Mouse (Mus musculus) adrenal gland, postnatal 14 days (tissue): ENCODE measurements at regions not wholly inside any gene's neighbourhood (a gene's known extent, or its start where the extent isn't known, plus 50 kb on each side); places are given as distances from the start of the nearest gene placed in this dataset.
A peak's percentile ranks its signal among the peaks of the same experiment; 100 is the strongest.
"Not testable (repeated sequence)": the region's sequence is repeated elsewhere in the genome, so short reads cannot be mapped to it uniquely, and the experiment has no call there.

Source experiments
- DNase-seq: peaks from one replicate; pipeline ENCODE4 v3.0.0; 2021; ENCODE audit warnings: mixed read lengths

DNA sequence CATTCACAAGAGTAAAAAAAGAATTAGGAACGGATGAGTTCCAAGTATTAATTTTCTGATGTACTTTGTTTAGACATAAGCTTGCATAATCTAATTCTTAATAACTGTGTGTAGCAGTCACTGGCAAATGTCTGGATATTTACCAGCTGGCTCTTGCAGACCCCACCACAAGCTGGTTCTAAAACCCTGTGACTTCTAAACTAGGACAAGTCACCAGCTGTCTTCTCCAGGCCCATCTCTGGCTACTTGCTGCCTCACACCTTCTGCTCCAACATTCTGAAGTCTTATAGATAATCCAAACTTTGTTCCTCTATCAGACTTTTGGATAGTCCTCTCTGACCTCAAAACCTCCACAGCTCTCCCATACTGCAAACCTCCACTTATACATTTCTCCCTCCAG is 189.9 kb upstream of the Rhobtb1 start:
- DNase-seq, result no peak

DNA sequence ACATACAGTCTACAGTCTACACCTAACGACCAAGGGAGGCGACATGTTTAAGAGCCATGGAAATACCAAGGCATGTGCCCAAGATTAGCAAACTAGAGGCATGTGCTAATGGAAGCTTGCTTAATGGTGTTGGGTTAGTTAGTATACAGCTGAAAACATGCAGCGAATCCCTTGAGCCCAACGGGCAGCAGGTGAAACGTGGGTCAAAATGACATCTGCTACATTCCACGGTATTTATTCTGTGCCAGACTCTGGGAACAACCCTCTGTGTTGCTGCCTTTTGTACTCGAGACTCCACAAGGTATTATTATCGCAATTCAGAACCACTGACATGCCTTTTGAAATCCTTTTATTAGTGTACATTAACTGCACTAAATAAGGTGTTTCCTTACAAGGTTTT is 188.1 kb upstream of the Rhobtb1 start:
- no peak for DNase-seq

DNA sequence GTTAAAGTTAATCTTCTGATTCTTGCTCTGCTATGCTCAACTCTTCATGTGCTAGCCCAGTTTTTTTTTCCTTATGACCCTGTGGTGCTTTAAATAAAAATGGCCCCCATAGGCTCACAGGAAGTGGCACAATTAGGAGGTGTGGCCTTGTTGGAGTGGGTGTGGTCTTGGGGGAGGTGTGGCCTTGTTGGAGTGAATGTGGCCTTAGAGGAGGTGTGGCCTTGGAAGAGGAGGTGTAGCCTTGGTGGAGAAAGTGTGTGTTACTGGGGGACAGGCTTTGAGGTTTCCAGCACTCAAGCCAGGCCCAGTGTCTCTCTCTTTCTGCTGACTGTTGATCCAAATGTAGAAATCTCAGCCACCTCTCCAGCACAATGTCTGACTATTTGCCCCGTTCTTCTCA is 186.0 kb upstream of the Rhobtb1 start:
- no peak for DNase-seq

- DNase-seq, result no peak
Measured at GRCm38 (mm10) chr10:68967976-68968968, 183.0 kb upstream of the Rhobtb1 start.

DNA sequence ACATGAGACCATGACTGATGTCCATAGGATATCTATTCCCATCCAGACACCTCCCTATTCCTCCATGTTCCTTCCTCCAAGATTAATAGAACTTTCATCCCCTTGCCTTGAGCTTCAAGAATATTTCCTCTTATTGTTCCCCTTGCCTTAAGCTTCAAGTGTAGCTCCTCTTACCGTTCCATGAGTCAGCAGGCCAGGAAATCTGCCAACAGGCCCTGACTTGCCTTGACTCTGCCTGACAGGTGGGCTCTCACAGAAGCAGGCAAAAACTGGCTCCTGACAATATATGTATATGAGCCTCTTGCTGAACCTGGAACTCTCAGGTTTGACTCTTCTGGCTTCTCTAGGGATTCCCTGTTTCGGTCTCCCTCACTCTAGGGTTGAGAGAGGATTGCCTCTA is 180.7 kb upstream of the Rhobtb1 start:
- peak; percentile 11 for DNase-seq

DNA sequence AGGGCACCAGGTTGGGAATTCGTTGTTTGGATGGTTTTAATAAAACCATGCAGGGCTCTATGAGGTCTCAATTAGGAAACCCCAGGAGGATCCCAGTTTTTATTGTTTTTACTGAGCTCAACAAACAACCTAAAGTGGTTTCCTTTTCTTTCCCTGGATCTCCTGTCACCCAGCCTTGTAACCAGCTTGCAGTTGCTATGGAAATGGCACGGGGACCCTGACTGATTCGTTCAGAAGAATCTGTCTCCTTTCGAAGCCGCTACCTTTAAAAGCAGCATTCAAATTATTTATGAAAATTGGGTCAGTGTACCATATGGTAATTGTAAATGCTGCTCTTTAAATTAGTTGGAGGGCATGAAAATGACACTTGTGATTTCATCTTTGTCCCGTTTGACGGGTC is 176.5 kb upstream of the Rhobtb1 start:
- DNase-seq, result no peak

- DNase-seq, result peak; percentile 39
Measured at GRCm38 (mm10) chr10:68976443-68977025, 174.7 kb upstream of the Rhobtb1 start.

DNA sequence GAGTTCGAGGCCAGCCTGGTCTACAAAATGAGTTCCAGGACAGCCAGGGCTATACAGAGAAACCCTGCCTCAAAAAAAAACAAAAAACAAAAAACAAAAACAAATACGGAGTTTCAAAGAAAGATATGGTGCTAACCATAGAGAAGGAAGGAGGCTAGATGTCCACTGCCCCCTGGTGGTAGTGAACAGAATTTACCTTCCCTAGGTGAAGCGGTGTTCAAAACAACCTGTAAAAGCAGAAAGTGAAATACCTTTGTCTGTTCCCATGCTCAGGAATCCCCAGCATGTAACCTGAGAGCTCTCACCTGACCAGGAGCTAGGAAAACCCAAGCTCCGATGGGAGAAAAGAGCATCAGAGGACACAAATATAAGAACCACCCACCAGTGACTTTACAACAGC is 173.1 kb upstream of the Rhobtb1 start:
- peak; percentile 53 for DNase-seq

- no peak for DNase-seq
Measured at GRCm38 (mm10) chr10:68979949-68980348, 171.3 kb upstream of the Rhobtb1 start.

DNA sequence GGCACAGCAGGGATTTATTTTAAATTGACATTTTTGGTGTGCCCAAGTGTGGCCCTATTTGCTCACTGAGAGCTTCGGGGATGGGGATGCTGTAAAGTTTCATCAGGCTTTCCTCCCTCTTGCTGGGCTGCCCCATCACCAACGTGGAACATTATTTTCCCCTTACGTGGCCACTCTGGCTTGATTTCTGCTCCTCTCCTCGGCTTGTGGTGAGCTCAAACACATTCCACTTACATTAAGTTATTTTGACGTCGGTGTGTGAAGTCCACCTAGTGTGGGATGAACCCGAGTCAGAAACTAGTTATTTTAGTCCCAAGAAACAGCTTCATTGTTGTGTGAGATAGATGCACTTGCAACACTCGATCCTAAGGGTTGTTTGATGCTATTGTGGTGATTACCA is 168.9 kb upstream of the Rhobtb1 start:
- no peak for DNase-seq

GRCm38 (mm10) chr10:68990584-68990983 is 160.7 kb upstream of the Rhobtb1 start:
- no peak for DNase-seq

- DNase-seq, result no peak
Measured at GRCm38 (mm10) chr10:68999610-69000009, 151.6 kb upstream of the Rhobtb1 start.

DNA sequence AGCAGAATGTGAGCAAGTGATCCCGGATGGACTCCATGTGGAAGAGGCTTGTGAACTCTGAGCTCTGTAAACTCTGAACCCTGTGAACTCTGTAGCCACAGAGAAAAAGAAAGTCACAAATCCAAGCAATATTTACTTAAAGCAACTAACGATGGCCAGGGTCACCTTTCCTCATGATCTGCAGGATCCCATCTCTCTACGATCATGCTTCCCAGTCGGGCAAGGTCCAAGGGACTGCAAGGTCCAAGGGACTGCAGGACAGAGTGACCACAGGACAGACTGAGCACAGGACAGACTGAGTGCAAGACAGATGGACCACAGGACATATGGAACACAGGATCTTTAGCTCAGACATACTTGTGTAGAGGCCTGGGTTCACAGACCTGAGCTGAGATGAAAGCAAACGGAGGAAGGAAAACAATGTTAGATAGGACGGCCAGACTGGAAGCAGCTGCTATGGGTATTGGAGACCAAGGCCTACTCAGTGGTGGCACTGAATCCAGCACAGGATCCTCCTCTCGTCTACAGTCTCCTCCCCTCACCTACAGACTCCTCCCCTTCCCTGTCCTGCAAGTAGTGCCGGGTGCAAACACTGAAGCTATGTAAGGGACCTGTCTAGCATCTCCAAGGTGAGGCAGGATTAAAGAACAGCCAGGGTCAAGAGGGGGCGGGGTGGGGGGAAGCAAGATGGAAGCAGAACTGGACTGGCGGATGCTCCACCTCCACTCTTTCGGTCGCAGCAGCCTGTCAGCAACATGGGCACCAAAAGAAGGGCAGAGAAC is 149.4 kb upstream of the Rhobtb1 start:
- DNase-seq, result no peak

GRCm38 (mm10) chr10:69005199-69005872 is 145.9 kb upstream of the Rhobtb1 start:
- DNase-seq, result peak; percentile 88

DNA sequence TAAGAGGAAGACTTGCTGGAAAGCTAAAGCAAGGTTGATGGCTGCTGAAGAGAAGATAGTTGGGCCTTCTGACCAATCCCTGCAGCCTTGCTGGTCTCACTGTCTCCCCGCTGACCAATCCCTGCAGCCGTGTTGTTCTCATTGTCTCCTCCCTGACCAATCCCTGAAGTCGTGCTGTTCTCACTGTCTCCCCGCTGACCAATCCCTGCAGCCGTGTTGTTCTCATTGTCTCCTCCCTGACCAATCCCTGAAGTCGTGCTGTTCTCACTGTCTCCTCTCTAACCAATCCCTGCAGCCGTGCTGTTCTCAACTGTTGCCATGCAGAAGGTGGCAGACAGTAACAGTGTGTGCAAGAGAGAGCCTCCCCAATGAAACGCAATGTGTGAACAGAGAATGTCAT is 142.6 kb upstream of the Rhobtb1 start:
- DNase-seq, result not testable (repeated sequence)

GRCm38 (mm10) chr10:69020811-69021743 is 130.2 kb upstream of the Rhobtb1 start:
- no peak for DNase-seq

- no peak for DNase-seq
Measured at GRCm38 (mm10) chr10:69033410-69033809, 117.8 kb upstream of the Rhobtb1 start.

DNA sequence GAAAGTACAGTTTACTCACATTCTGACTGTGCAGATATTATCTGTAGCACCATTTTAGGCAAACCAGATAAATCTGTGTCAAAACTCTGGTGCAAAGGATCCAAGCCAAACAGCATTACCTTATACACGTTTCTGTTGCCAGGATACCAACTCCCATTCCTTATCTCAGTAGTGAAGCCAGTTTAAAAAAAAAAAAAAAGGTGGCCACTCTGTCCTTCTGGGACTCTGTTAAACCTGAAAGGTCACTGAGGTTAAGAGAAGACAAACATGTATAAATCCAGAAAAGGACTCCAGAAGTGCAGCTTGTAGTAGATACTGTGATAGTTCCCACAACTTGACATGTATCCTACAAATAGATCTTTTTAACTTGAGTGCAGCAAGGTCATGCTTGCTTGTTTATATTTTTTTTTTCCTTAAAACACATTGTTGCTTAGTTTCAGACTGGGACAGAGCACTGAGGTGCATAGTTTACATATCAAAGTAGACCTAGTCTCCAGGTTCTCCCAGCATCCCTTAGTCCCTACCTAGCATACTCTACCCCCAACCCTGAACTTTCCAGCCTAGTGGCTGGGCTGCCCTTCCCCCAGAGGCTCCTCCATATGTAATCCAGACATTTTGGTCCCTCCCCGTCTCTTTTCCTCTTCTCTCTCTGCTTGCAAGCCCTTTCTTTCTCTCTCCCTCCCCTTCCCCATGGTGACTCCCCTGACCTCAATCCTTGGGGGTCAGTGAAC is 116.7 kb upstream of the Rhobtb1 start:
- no peak for DNase-seq

GRCm38 (mm10) chr10:69035536-69035935 is 115.7 kb upstream of the Rhobtb1 start:
- not testable (repeated sequence) for DNase-seq

DNA sequence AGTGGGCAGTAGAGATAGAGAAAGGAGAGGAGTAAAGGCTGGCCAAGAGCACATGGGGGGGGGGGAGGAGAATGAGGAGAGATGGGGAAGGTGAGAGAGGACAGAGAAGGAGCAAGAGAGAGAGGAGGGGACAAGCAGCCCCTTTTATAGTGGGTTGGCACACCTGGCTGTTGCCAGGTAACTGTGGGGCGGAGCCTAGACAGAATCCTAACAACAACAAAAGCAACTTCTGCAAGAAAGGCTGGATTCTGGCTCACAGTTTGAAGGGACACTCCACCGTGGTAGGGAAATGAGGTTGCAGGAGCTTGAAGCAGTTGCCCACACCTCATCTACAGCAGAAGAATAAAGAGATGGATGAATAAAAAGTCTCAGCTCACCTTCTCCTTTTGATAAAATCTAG is 115.1 kb upstream of the Rhobtb1 start:
- DNase-seq, result no peak
